Mouse (Mus musculus) embryo, embryonic 11 days (tissue): Measurements from ENCODE around the gene Acox1.

Experiments
- DNase-seq: peaks from one replicate; pipeline ENCODE4 v3.0.0-alpha.2; 2015

The Acox1 gene

DNA sequence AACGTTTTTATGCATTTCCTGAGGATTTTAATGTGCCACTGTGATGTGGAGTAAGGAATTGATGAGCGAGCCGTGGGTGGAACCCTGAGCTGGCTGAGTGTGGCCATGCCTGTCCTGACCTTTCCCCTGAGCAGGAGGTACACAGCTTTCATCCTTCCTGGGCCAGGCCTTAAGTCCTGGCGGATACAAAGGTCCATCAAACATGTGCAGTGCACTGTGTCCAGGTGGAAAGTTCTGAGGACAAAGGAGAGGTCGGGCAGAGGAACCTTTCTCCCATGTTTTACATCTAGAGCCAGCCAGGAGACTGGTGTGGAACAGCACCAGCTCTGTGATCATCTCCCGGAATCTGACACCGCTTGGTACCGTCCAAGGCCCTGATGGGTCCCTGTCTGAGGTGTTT is 10.4 kb upstream of the Acox1 start:
- DNase-seq, result no peak

GRCm38 (mm10) chr11:116208660-116209059 is 9.8 kb upstream of the Acox1 start:
- no peak for DNase-seq

GRCm38 (mm10) chr11:116206678-116207077 is 7.8 kb upstream of the Acox1 start:
- DNase-seq, result no peak

GRCm38 (mm10) chr11:116203150-116203549 is 4.3 kb upstream of the Acox1 start:
- DNase-seq, result no peak

GRCm38 (mm10) chr11:116201151-116201550 is 2.3 kb upstream of the Acox1 start:
- no peak for DNase-seq

DNA sequence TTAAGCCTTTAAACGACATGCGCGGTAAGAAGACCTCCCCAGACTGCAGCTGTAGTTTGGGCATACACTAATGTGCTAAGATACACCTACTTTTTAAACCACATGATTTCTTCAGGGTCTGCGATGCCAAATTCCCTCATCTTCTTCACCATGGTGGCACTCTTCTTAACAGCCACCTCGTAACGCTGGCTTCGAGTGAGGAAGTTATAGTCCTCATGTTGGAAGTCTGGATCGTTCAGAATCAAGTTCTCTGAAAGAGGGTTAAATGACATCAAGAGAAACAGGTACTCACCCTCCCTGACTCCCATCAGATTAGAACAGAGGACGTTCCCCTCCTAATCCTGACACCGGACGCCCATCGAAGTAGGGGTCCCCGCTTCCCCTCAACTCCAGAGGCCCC is 713 bp downstream of the Acox1 start:
- DNase-seq, result no peak

- DNase-seq, result no peak
Observed at GRCm38 (mm10) chr11:116197584-116197906, 1.3 kb downstream of the Acox1 start.

- DNase-seq, result no peak
Observed at GRCm38 (mm10) chr11:116196866-116197583, 1.8 kb downstream of the Acox1 start.

GRCm38 (mm10) chr11:116196336-116196735 is 2.5 kb downstream of the Acox1 start:
- no peak for DNase-seq

DNA sequence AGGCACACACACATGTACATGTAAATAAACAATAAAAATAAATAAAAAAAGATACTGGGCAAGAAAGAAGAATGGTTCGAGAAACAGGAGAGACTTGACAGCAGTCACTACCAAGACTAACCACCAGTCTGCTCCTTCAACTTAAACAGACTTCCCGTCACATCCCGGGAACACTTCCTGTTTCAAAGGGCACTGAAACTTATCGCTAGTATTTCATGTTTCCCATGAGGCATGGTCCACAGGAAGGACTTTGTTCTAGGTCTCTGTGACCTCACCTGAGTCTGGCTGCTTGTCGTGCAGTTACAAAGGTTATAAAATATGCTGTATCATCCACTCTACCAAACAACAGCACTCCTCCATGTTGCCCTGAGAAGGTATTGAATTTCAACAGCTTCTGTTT is 3.6 kb downstream of the Acox1 start:
- DNase-seq, result no peak

- no peak for DNase-seq
Observed at GRCm38 (mm10) chr11:116194619-116195018, 4.2 kb downstream of the Acox1 start.

- DNase-seq, result no peak
Observed at GRCm38 (mm10) chr11:116187226-116187930, 11.5 kb downstream of the Acox1 start.

DNA sequence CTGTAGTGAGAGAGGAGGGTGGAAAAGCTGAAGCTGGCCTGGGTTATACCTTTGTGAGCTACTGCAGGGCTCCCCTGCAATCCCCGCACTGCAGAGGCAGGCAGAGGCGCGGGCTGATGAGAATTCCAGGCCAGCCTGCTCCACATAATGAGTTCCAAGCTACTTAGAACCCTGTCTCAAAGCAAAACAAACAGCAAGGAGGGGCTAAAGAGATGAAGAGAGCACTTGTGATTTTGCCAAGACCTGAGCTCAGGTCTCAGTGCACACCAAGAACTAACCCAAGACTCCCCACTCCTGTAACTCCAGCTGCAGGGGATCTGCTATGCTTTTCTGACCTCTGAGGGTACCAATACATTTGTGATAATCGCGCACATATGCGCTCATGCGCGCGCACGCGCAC is 12.5 kb downstream of the Acox1 start:
- DNase-seq, result no peak

GRCm38 (mm10) chr11:116185836-116186235 is 13.0 kb downstream of the Acox1 start:
- no peak for DNase-seq

GRCm38 (mm10) chr11:116178411-116179121 is 20.3 kb downstream of the Acox1 start:
- no peak for DNase-seq

DNA sequence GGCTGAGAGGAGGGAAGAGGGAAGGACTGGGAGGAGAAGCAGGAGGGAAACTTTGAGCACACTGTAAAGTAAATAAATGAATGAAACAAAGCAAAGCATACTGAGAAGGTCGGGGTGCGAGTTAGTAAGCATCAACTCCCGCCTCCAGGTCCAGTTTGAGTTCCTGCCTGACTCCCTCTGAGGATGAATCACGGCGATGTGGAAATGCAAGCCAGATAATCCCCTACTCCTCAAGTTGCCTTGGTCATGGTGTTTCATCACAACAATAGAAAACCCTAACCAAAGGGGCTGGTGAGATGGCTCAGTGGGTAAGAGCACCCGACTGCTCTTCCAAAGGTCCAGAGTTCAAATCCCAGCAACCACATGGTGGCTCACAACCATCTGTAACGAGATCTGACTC is 22.8 kb downstream of the Acox1 start:
- no peak for DNase-seq

- DNase-seq, result no peak
Observed at GRCm38 (mm10) chr11:116174775-116175448, 23.9 kb downstream of the Acox1 start.

DNA sequence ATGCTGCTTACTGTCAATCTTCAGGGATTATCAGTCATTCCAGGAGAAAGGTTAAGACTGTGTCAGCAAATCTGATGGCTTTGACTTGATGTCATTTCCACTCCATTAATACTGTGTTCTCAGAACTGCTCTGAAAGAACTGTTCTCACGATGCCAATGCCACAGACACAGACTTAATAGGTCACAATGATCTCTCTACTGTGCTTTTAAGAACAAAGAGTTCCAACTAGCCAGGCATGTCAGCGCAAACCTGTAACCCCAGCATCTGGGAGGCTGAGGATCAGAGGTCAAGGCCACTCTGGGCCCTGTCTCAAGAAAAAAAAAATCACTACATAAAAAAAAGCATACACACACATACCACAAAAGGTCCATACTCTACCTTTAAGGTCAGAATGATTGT is 26.9 kb downstream of the Acox1 start:
- DNase-seq, result no peak

DNA sequence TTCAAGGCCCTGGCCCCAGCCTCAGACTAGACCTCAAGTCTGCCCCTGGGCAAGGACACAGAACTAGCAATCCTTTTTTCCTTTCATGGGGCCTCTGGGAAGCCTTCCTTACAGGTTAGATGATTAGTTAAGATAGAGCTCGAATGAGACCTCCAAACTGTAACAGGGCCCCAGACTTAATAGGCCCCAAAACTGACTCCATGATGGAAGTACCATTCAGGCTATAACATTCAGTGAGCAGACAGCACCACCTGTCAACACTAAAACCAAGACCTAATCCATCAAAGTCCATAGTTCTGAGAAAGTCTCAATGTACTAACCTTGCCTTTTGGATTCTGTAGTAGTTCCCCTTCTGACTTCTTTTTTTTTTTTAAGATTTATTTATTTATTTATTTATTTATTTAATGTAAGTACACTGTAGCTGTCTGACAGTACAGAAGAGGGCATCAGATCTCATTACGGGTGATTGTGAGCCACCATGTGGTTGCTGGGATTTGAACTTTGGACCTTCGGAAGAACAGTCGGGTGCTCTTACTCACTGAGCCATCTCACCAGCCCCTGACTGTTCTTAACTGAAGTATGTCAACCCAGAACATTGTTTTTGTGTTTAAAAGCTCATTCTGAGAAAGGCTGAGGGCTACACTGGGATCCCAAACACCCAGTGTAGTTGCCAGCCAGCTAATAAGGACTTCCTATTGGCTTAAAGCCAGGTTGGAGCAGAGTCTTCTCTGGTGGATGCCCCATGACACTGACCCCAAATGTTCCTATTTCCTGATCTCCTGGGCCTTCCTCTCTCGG is 28.6 kb downstream of the Acox1 start:
- no peak for DNase-seq

- no peak for DNase-seq
Observed at GRCm38 (mm10) chr11:116169214-116169613, 29.6 kb downstream of the Acox1 start.

DNA sequence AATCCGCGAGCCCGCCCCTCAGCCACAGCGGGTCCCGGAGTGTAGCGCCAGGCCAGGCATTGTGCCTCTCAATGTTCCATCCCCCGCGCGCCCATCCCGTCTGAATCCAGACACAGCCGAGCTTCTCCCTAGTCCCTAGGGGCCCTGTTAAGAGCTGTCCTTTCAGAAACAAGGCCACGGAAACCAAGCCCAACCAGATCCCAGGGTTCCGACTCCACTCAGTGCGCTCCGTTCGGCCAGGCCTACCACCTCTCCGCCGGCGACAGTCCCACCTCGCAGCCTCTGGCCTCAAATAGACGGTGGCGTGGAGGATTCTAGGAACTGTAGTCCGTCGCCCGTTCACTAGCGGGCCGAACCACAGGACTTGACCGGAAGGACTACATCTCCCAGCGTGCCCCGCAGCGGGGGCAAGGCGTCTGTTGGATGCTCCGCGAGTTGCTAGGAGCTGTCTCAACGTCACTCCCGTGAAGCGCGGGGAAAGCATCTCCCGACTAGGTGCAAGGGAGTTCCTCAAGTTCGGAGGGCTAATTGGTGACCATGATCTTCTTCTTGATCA is 30.9 kb downstream of the Acox1 start, which contains the start of gene Fbf1:
Fbf1 (minus strand) TSS at position 283 of the 556 bp plus-strand sequence.
- DNase-seq, result peak; percentile 99

DNA sequence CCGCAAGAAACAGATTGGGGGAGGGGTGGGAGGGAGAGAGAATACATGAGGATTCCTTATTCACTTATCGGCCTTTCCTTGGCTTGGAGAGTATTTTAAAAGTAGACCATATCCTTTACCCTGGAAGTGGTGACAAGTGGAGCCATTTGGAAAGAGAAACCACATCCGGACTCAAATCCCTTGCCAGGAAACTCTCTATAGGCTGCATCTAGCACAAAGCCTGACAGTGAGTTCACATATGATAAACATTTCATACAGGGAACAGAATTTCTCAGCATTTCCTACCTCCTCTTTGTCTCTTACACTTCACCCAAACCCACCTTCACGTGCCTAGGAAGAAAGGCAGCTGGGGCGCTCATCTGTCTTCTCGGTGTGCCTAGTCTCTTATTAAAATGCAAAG is 31.6 kb downstream of the Acox1 start:
- DNase-seq, result peak; percentile 32
